In genomic region chr10:61451931-61452617, GRCm38 (mm10) we compare ENCODE assay signal across 8 mouse cellular contexts. TPM values are rescaled to one million over a fixed set of nuclear protein-coding genes. Genes with fewer than 3 reads are reported as not detected.
DNase-seq lines count a peak whose midpoint lies in the region; ATAC-seq lines count a peak whose summit lies in the region.

No protein-coding gene starts in this region.

- peak; percentile 38 for DNase-seq in R1 (ENCODE audit: low read depth, low spot score)
- peak; percentile 63 for DNase-seq in cerebellum, adult 9-11 months
- peak; percentile 41 to 60 for DNase-seq in frontal cortex, postnatal 36 days (ENCODE audit: low spot score in 2 of 2)
- peak; percentile 24 to 54 for DNase-seq in left cerebral cortex, postnatal 25 days (ENCODE audit: low spot score in 2 of 2)
- peak; percentile 52 for DNase-seq in right cerebral cortex, postnatal 14 days
- peak; percentile 40 for DNase-seq in urinary bladder, postnatal 14 days (ENCODE audit: low spot score)

- H3K9me3 ChIP-seq in hindbrain, embryonic 16.5 days (ENCODE audit: control insufficient read depth, low read length): no peaks in the 10 kb centered on the region

- intact Hi-C loops in left cerebral cortex, postnatal 25 days (cut with DNase I): no loop called here

- H3K27ac ChIP-seq in hindbrain, embryonic 16.5 days (ENCODE audit: low read depth, low read length): peak overlapping the region; percentile 88

- H3K9ac ChIP-seq in hindbrain, embryonic 16.5 days (ENCODE audit: low read depth, low read length): peak overlapping the region; percentile 95

- H3K4me1 ChIP-seq in hindbrain, embryonic 16.5 days (ENCODE audit: control insufficient read depth, insufficient read depth, low read depth, low read length): peaks cover 33% of the 10 kb centered on the region

- no peaks in the 10 kb centered on the region for H3K36me3 ChIP-seq in hindbrain, embryonic 16.5 days (ENCODE audit: control insufficient read depth, insufficient read depth, low read length)

- peak overlapping the region; percentile 90 for H3K4me3 ChIP-seq in hindbrain, embryonic 16.5 days (ENCODE audit: low read length)

- H3K27me3 ChIP-seq in hindbrain, embryonic 16.5 days (replicated peaks; ENCODE audit: control insufficient read depth, insufficient read depth, low read length): no peaks in the 10 kb centered on the region

- peak; percentile 61 for ATAC-seq in hindbrain, embryonic 16.5 days
- ATAC-seq in megakaryocyte, adult 5-6 weeks (ENCODE audit: poor library complexity, severe bottlenecking): peak; percentile 26

- WGBS in hindbrain, embryonic 16.5 days: under 1% methylated on average over 36 of the region's 62 CpGs

- H3K4me2 ChIP-seq in hindbrain, embryonic 16.5 days (ENCODE audit: low read length): peak overlapping the region; percentile 65

RNA-seq across cellular contexts. Expression of gene Eif4ebp2, which starts 0.4 kb away (rescaled TPM):
- polyA plus RNA-seq in hindbrain, embryonic 16.5 days (2015; fragmentation: Nextera tagmentation; extraction: Ambion mirVana): 43.2 and 46.6 TPM in 2 replicates
- total RNA-seq in left cerebral cortex, postnatal 25 days (2021): 10 to 100 TPM; 47.7 to 51.4 TPM
- total RNA-seq in megakaryocyte, adult 5-6 weeks (2015): 159 and 179 TPM in 2 replicates
- total RNA-seq in megakaryocyte, adult 5-6 weeks (2017): 13.0 and 17.5 TPM in 2 replicates

RNA-seq across cellular contexts. Expression of gene Lrrc20, which starts 23.5 kb away (rescaled TPM):
- 14.9 and 17.7 TPM in 2 replicates for polyA plus RNA-seq in hindbrain, embryonic 16.5 days (2015; fragmentation: Nextera tagmentation; extraction: Ambion mirVana)
- total RNA-seq in left cerebral cortex, postnatal 25 days (2021): 10 to 100 TPM; 17.5 to 18.0 TPM
- 6.6 and 6.7 TPM in 2 replicates for total RNA-seq in megakaryocyte, adult 5-6 weeks (2015)
- total RNA-seq in megakaryocyte, adult 5-6 weeks (2017): 6.9 and 7.0 TPM in 2 replicates

RNA-seq across cellular contexts. Expression of gene Nodal, which starts 34.3 kb away (rescaled TPM):
- polyA plus RNA-seq in hindbrain, embryonic 16.5 days (2015; fragmentation: Nextera tagmentation; extraction: Ambion mirVana): 0.24 and 0.56 TPM in 2 replicates
- total RNA-seq in left cerebral cortex, postnatal 25 days (2021): under 1 TPM; 0.21 to 0.28 TPM
- total RNA-seq in megakaryocyte, adult 5-6 weeks (2015): not detected in 2 replicates
- total RNA-seq in megakaryocyte, adult 5-6 weeks (2017): not detected in 2 replicates

Comparison
In these comparisons a context has a peak if more than half of its experiments do, and no peak if none do; other contexts are left out.
1. Peak in every context shown above with its lines: DNase-seq, ATAC-seq, H3K4me3 ChIP-seq and H3K27ac ChIP-seq.